Mouse (Mus musculus) layer of hippocampus, adult 9-11 months (tissue): ENCODE results near the gene Slc6a11.
A peak's percentile ranks its signal among the peaks of the same experiment; 100 is the strongest.

ENCODE experiments used
- DNase-seq: peaks from one replicate; pipeline ENCODE4 v3.0.0; 2022

The Slc6a11 gene

DNA sequence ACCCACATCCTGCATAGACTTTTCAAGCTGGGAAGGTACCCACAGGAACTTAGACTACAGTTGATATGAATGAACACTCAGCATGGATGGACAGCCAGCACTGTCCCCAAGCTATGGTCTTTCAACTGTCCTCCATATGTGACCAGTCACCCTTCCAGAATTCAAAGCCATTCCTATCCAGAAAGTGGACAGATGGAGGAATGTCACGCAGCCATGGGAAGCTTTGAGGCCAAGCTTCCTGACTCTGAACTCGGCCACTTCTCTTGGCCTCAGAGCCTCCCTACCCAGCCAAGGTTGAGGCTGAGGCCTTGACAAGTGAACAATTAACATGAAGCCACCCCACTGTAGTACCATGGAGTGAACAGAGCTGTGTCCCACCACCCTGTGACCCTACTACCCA, 138.5 kb downstream of the Slc6a11 start:
- no peak for DNase-seq

DNA sequence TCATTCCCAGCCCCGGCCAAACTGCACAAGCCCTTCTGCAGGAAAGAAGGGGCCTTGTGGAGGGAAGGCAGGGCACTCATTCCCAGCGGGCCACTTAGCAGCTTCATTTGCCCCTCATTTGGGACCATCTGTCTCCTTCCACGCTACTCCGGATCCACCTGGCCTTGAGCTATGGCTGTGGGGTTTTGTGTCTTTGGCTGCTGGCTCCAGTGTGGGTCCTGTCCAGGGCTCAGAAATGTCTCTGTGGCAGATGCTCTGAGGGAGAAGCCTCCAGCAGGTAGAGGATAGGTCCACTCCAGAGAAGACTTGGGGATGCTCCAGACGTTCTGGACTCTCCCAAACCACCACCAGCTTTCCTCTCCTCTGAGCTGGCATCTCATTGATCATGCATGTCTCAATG, 139.8 kb downstream of the Slc6a11 start:
- no peak for DNase-seq

- peak; percentile 41 for DNase-seq
Measured at GRCm38 (mm10) chr6:114272279-114272678, 141.2 kb downstream of the Slc6a11 start.

- no peak for DNase-seq
Measured at GRCm38 (mm10) chr6:114273997-114274728, 143.1 kb downstream of the Slc6a11 start.

- DNase-seq: no peak
Measured at GRCm38 (mm10) chr6:114275800-114276199, 144.8 kb downstream of the Slc6a11 start.

DNA sequence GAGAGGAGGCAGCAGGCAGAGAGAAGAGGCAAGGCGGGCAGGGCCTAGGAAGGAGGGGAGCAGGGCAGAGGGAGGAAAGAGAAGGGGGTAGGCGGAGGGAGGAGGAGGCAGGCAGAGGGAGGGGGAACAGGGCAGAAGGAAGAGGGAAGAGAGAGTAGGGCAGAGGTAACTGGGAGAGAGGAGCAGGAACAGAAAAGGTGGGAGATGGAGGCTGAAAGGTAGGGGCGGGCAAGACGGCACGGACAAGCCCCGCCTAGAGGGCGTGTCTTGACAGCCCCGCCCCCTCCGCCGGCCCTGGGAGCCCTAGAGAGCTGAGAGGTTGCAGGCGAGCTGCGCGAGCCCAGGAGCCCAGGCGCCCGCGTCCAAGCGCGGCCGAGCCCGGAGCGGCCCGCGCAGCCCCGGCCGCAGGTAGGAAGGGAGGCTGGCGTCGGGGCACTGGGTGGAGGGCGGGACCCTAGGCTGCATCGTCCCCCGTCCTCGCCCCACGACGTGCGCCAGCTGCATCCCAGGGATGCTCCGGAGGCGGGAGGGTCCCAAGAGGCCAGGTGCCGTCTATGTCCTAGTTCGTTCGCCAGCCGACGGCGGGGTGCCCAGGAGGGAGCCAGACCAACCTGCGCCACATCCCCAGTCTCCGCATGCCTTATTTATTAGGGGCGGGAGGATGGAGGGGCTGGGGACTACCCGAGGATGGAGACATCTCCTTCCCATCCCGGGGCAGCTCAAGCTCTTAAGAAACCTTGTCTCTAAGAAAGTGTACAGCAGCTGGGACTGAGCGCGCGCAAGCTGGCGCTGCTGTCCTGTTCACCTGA, 151.6 kb downstream of the Slc6a11 start, which contains the start of gene Slc6a1:
Gene Slc6a1, plus strand, starts transcription at position 167 of the 809 bp plus-strand sequence.
- DNase-seq: peak; percentile 78

DNA sequence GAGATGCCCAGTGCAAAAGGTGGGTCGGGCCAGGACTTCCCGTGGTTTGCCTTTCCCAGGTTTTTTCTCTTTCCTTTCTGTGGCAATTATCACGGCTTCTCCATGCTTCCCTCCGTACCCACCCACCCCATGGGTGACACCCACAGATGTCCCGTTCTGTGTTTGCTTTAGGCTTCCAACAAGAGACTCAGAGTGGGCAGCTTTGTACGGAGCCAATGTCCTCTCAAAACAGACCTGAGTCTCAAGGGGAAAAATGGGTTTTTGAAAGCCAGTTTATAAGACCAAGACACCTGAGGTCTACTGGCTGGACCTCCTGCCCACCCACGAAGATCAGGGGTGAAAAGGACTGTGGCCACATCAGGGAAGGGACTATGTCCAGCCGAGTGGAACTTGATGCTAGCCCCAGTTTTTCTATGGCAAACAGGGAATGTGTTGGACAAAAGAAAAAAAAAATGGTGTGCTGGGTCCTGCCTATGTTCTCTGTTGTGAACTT, 152.3 kb downstream of the Slc6a11 start:
- no peak for DNase-seq

DNA sequence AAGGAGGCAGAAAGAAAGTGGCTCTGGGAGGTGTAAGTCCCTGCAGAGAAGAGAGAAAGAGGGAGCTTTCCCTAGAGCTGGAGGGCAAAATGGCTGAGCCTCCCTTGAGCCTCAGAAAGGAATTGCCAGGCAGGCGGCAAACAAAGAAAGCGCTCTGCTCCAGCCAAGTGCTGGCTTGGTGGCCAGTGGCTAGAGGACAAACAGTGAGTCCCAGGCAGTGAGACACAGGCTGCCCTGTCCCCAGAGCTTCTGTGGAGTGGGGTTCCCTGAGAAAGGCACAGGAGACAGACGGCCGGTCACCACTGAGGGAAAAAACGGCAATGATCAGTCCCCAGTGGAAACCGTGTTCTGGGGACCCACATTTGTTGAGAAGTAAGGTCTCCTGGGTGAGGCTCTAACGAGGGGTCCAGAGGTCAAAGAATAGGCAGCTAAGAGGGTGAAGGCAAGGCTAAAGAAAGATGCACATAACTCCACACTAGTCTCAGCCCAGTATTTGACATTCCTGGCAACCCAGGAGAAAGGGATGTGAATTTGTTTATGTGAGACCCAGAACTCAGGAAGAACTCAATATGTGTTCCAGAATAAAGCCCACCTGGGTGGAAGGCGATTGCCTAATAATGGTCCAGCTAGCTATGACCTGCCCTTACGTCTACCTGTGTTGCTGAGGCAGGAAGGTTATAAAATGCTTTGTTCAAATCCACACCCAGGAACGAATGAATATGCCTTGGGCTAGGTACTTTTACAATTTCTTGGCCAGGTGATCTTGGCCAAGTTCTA, 153.1 kb downstream of the Slc6a11 start:
- peak; percentile 81 for DNase-seq

DNA sequence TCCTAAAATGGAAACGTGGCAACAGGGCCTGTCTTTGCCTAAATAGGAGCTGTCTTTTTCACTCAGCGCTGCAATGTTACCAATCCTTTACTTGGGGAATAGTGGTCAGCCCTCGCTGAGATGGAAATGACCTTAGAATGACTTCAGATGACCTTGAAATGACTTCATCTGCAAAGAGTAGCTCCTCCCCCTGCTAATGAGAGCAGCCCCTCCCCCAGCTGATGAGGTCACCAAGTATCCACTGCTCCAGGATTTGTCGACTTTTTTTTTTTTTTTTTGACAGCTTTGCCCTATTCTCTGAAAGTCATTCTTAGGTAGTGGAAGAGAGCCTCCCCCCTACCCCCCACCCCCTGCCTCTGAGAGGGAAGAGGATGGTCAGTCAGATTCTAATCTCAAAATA, 154.4 kb downstream of the Slc6a11 start:
- no peak for DNase-seq

DNA sequence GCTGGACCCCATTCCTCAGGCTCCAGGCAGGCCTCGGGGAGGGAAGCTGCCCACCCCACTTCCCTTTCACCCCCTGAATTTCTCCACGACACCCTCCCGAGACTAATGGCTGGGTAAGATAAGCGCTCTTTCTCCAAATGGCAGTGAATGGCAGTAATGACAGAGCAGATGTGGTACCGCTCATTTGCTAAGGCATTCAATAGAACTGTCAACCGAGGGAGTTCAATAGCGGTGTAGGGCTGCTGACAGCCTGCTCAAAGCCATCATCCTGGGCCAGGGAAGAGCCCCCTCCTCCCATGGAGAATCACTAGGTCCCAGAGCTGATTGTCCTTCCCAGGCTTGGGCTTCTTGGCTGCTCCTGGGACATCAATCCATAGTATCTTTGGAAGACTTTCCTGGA, 158.1 kb downstream of the Slc6a11 start:
- DNase-seq: no peak

DNA sequence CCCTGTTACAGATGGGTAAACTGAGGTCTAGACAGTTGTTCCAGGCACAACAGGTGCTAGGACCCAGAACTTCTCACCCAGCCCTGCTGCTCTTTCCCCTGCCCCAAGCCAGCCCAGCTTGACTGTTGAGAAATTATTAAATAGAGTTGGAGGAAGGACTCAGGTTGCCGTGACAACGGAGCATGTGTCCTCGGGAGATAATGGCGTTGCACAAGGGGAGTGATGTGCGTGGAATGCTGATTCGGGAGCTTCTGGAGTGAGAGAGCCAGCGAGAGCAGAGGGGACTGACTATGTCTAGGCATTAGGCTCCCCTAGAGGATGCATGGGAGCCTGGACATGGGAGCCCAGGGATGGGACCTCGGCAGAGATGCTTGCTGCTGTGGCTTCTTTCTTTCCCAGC, 159.1 kb downstream of the Slc6a11 start:
- peak; percentile 89 for DNase-seq

GRCm38 (mm10) chr6:114290929-114291328, 159.9 kb downstream of the Slc6a11 start:
- no peak for DNase-seq

- no peak for DNase-seq
Measured at GRCm38 (mm10) chr6:114291396-114291795, 160.4 kb downstream of the Slc6a11 start.

GRCm38 (mm10) chr6:114293511-114293910, 162.5 kb downstream of the Slc6a11 start:
- no peak for DNase-seq

DNA sequence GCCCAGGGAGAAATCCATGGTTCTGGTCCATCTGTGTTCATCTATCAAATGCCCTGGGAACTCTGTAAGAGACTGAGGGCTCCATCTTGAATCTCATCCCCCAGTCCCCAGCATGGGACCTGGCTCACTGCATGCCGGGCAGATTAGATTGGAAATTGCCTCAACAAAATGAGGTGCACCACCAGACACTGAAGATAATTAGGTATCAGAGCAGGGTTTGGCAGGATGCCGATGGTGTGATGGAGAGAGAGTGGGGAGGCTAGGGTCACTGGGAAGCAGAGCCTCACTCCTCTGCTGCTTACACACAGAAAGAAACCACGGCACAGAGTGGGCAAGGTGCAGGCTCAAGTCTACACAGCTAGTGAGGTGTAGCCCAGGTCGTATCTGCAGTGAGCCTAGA, 164.0 kb downstream of the Slc6a11 start:
- DNase-seq: no peak

- DNase-seq: peak; percentile 71
Measured at GRCm38 (mm10) chr6:114297260-114298002, 166.4 kb downstream of the Slc6a11 start.
